Mouse (Mus musculus) left cerebral cortex, postnatal 36 days (tissue): ENCODE results near the gene Clca4b. TPM values are rescaled to one million over a fixed set of nuclear protein-coding genes. Genes with fewer than 3 reads are reported as not detected.

ENCODE experiments used
- total RNA-seq, 2 experiments: library from RNA; stranded (reverse); gene quantifications; 2 replicates each; pipeline ENCODE4 v1.2.3; 2021

Gene Clca4b
- total RNA-seq, 2 experiments from 2014 or later, result not detected

Other genes starting within 250 kb of the Clca4b start
- gene Sh3glb1, start 212.2 kb downstream of the Clca4b start, total RNA-seq, result 10 to 100 TPM; 59.0 to 62.9 TPM
- under 1 TPM; 0.22 to 0.25 TPM for gene Clca3a1, start 171.6 kb downstream of the Clca4b start, total RNA-seq
- under 1 TPM; 0.15 to 0.57 TPM for gene Clca3a2, start 113.0 kb downstream of the Clca4b start, total RNA-seq
- not detected for gene Clca3b, start 83.2 kb downstream of the Clca4b start, total RNA-seq
- not detected for gene Clca4a, start 42.5 kb upstream of the Clca4b start, total RNA-seq
- gene Clca1, start 100.2 kb upstream of the Clca4b start, total RNA-seq, result not detected
- not detected for gene Clca2, start 166.9 kb upstream of the Clca4b start, total RNA-seq
- gene Odf2l, start 186.1 kb upstream of the Clca4b start, total RNA-seq, result 10 to 100 TPM; 17.6 to 30.1 TPM